Comparison of ENCODE assay signal across 28 mouse cellular contexts in the genomic region with DNA sequence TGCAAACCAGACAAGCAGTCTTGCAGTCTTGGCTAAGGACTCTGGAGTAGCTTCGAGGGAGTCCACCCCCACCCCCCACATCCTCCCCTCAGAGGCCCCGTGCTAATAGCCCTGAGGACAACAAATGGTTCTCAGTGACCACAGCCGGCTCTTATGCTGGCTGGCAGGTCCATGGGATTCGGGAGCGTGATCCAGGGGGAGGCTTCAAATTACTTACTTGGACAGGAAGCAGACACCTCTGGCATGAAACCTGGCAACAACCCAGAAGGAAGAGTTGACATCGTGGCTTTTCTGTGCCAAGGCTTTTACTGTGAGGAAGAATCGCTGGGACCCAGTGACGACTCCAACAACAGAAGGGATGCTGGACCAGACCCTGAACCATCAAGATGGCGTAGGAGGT. TPM values are rescaled to one million over a fixed set of nuclear protein-coding genes. Genes with fewer than 3 reads are reported as not detected.
DNase-seq lines count a peak whose midpoint lies in the region; ATAC-seq and TF ChIP-seq lines count a peak whose summit lies in the region.
"Had no signal": no experiment of that assay in that cellular context is flagged by ENCODE, and none has a peak within 500 bp of the region (broad histone marks: within the 10 kb centered on the region; RNA-seq: fewer than 3 reads in every experiment).

No protein-coding gene starts in this region.

- no peak for TF ChIP-seq RAD21 in CH12.LX (IDR thresholded peaks at IDR 0.05; ENCODE audit: low read depth, low read length)

- H3K27me3 ChIP-seq in embryonic facial prominence, embryonic 14.5 days (replicated peaks; ENCODE audit: control insufficient read depth, insufficient read depth, low read length), result peaks cover 24% of the 10 kb centered on the region
- peaks cover 35% of the 10 kb centered on the region for H3K27me3 ChIP-seq in embryonic facial prominence, embryonic 10.5 days (replicated peaks; ENCODE audit: low read depth, poor library complexity, severe bottlenecking)
- H3K27me3 ChIP-seq in midbrain, embryonic 11.5 days (ENCODE audit: control insufficient read depth, insufficient read depth, low read length), result no peaks in the 10 kb centered on the region
- H3K27me3 ChIP-seq in midbrain, postnatal 0 days (ENCODE audit: insufficient read depth, low read length), result no peaks in the 10 kb centered on the region
- H3K27me3 ChIP-seq in CH12.LX (replicated peaks), result peaks cover 27% of the 10 kb centered on the region
- H3K27me3 ChIP-seq in thymus, adult 2 months (ENCODE audit: control insufficient read depth, insufficient read depth, low read length), result peaks cover 3% of the 10 kb centered on the region; the same call in 1 of the 2 replicates

- H3K9me3 ChIP-seq in embryonic facial prominence, embryonic 14.5 days (ENCODE audit: control insufficient read depth, low read length), result no peaks in the 10 kb centered on the region
- no peaks in the 10 kb centered on the region for H3K9me3 ChIP-seq in embryonic facial prominence, embryonic 10.5 days
- no peaks in the 10 kb centered on the region for H3K9me3 ChIP-seq in midbrain, embryonic 11.5 days (ENCODE audit: control insufficient read depth, low read length)
- H3K9me3 ChIP-seq in midbrain, postnatal 0 days (ENCODE audit: low read length), result no peaks in the 10 kb centered on the region
- H3K9me3 ChIP-seq in CH12.LX (replicated peaks; ENCODE audit: low read length), result no peaks in the 10 kb centered on the region
- H3K9me3 ChIP-seq: embryonic facial prominence, embryonic 13.5 days; forebrain, embryonic 13.5 days; forebrain, embryonic 15.5 days had no signal

- WGBS in embryonic facial prominence, embryonic 14.5 days, result 30% methylated on average over 9 of the region's 9 CpGs
- 37% methylated on average over 9 of the region's 9 CpGs for WGBS in embryonic facial prominence, embryonic 10.5 days
- WGBS in midbrain, embryonic 11.5 days, result 63% methylated on average over 9 of the region's 9 CpGs
- WGBS in midbrain, postnatal 0 days, result 56% methylated on average over 9 of the region's 9 CpGs
- 34% methylated on average over 9 of the region's 9 CpGs for WGBS in thymus, adult 2 months

- TF ChIP-seq CTCF in midbrain, postnatal 0 days (IDR thresholded peaks at IDR 0.05), result no peak
- TF ChIP-seq CTCF in CH12.LX (conservative IDR thresholded peaks at IDR 0.05 in 1 of 2, IDR thresholded peaks at IDR 0.05 in 1 of 2; ENCODE audit: low read depth in 2 of 2, low read length in 2 of 2), result no peak
- no peak for TF ChIP-seq CTCF in thymus, adult 2 months (IDR thresholded peaks at IDR 0.05; ENCODE audit: borderline replicate concordance, control insufficient read depth, extremely low read depth, insufficient read depth, low read length, poor library complexity)

- H3K4me2 ChIP-seq in embryonic facial prominence, embryonic 14.5 days (ENCODE audit: low read depth, low read length), result no peak overlapping the region
- H3K4me2 ChIP-seq in midbrain, embryonic 11.5 days, result no peak overlapping the region
- no peak overlapping the region for H3K4me2 ChIP-seq in midbrain, postnatal 0 days (ENCODE audit: low read depth, low read length, poor library complexity, severe bottlenecking)
- H3K4me2 ChIP-seq in CH12.LX (ENCODE audit: insufficient read depth, low read depth, poor library complexity, severe bottlenecking), result 0 out of 2 replicates have a peak overlapping the region, but pooled peaks have one; percentile 1
- H3K4me2 ChIP-seq: embryonic facial prominence, embryonic 13.5 days; forebrain, embryonic 13.5 days; forebrain, embryonic 15.5 days had no signal

- DNase-seq in embryonic facial prominence, embryonic 14.5 days (ENCODE audit: low spot score), result peak; percentile 10
- no peak for DNase-seq in embryonic facial prominence, embryonic 10.5 days (ENCODE audit: low spot score)
- peak; percentile 21 for DNase-seq in midbrain, embryonic 11.5 days (ENCODE audit: low spot score, missing footprints)
- no peak for DNase-seq in midbrain, postnatal 0 days (ENCODE audit: low spot score)
- peak; percentile 9 for DNase-seq in 3T3-L1 (ENCODE audit: low read depth, low spot score)
- DNase-seq in CH12.LX (ENCODE audit: extremely low read depth), result no peak
- DNase-seq in thymus, adult 2 months, result no peak
- DNase-seq in right cerebral cortex, postnatal 4 days, result no peak
- DNase-seq: adrenal gland, adult 8-10 months; adrenal gland, postnatal 14 days; adrenal gland, postnatal 36 days; B cell, adult 2 months; cerebellum, adult 11-12 months; cerebellum, adult 2 months; cerebellum, adult 9-10 months; cerebellum, postnatal 25 days; embryo, embryonic 11 days; forebrain, postnatal 0 days had no signal

- no peaks in the 10 kb centered on the region for H3K4me1 ChIP-seq in embryonic facial prominence, embryonic 14.5 days (ENCODE audit: control insufficient read depth, insufficient read depth, low read length)
- peaks cover 10% of the 10 kb centered on the region for H3K4me1 ChIP-seq in embryonic facial prominence, embryonic 10.5 days
- peaks cover 13% of the 10 kb centered on the region for H3K4me1 ChIP-seq in midbrain, embryonic 11.5 days (ENCODE audit: control insufficient read depth, insufficient read depth, low read length)
- H3K4me1 ChIP-seq in midbrain, postnatal 0 days (ENCODE audit: insufficient read depth, low read length), result 0 out of 2 replicates have a peak, but pooled peaks cover 2% of the 10 kb centered on the region
- peaks cover 3 to 11% of the 10 kb centered on the region in 2 experiments; a peak in 3 of 4 replicates for H3K4me1 ChIP-seq in CH12.LX (ENCODE audit: control insufficient read depth in 1 of 2, insufficient read depth in 2 of 2)
- H3K4me1 ChIP-seq in thymus, adult 2 months (replicated peaks; ENCODE audit: control insufficient read depth, insufficient read depth, low read length), result no peaks in the 10 kb centered on the region

- H3K4me3 ChIP-seq in embryonic facial prominence, embryonic 14.5 days (ENCODE audit: low read depth, low read length), result no peak overlapping the region
- H3K4me3 ChIP-seq in embryonic facial prominence, embryonic 10.5 days, result no peak overlapping the region
- H3K4me3 ChIP-seq in midbrain, embryonic 11.5 days (ENCODE audit: low read depth, low read length), result no peak overlapping the region
- H3K4me3 ChIP-seq in midbrain, postnatal 0 days (ENCODE audit: low read depth, low read length), result no peak overlapping the region
- H3K4me3 ChIP-seq in CH12.LX (replicated peaks in 1 of 3; ENCODE audit: low read depth in 2 of 3, low read length in 2 of 3, poor library complexity in 1 of 3), result no peak overlapping the region
- no peak overlapping the region for H3K4me3 ChIP-seq in thymus, adult 2 months (ENCODE audit: control insufficient read depth, insufficient read depth, low read length)
- H3K4me3 ChIP-seq: embryonic facial prominence, embryonic 13.5 days; forebrain, embryonic 13.5 days; forebrain, embryonic 15.5 days had no signal

- no peak for TF ChIP-seq POLR2A in CH12.LX (IDR thresholded peaks at IDR 0.05; ENCODE audit: low read depth, low read length)
- TF ChIP-seq POLR2A in thymus, adult 2 months (IDR thresholded peaks at IDR 0.05; ENCODE audit: control insufficient read depth, extremely low read depth, insufficient read depth, low read length, poor library complexity), result no peak

- no peak for TF ChIP-seq EP300 in CH12.LX (IDR thresholded peaks at IDR 0.05; ENCODE audit: low read length)

- no peak overlapping the region for H3K27ac ChIP-seq in embryonic facial prominence, embryonic 14.5 days (replicated peaks; ENCODE audit: low read depth, low read length)
- no peak overlapping the region for H3K27ac ChIP-seq in embryonic facial prominence, embryonic 10.5 days (replicated peaks)
- H3K27ac ChIP-seq in midbrain, embryonic 11.5 days (ENCODE audit: low read depth, low read length), result no peak overlapping the region
- no peak overlapping the region for H3K27ac ChIP-seq in midbrain, postnatal 0 days (ENCODE audit: low read depth, low read length)
- H3K27ac ChIP-seq in CH12.LX (ENCODE audit: insufficient read depth, low read depth), result no peak overlapping the region
- H3K27ac ChIP-seq in thymus, adult 2 months (ENCODE audit: control insufficient read depth, insufficient read depth, low read length), result no peak overlapping the region
- H3K27ac ChIP-seq: embryonic facial prominence, embryonic 13.5 days; forebrain, embryonic 13.5 days; forebrain, embryonic 15.5 days had no signal

- ATAC-seq in embryonic facial prominence, embryonic 14.5 days (ENCODE audit: low read depth), result no peak
- no peak for ATAC-seq in midbrain, embryonic 11.5 days (ENCODE audit: low FRiP score)
- no peak for ATAC-seq in midbrain, postnatal 0 days (ENCODE audit: low FRiP score)
- ATAC-seq: activated CD4-positive, CD25-positive, alpha-beta regulatory T cell, adult 4 months; CD4-positive, CD25-positive, alpha-beta regulatory T cell, adult 4 months; forebrain, embryonic 13.5 days; forebrain, embryonic 15.5 days; forebrain, postnatal 0 days; Patski had no signal

- in situ Hi-C loops in CH12.LX (cut with MboI; ENCODE audit: low pct_ligation_motif_present, low pct_unique_long_range_greater_than_20kb, low sequenced_read_pairs), result no loop called here

- dilution Hi-C loops in CH12.LX (cut with MboI; ENCODE audit: extremely low pct_ligation_motif_present, extremely low pct_unique_long_range_greater_than_20kb, low sequenced_read_pairs), result no loop called here

- H3K9ac ChIP-seq in embryonic facial prominence, embryonic 14.5 days (ENCODE audit: low read depth, low read length), result no peak overlapping the region
- no peak overlapping the region for H3K9ac ChIP-seq in midbrain, embryonic 11.5 days (ENCODE audit: low read length)
- H3K9ac ChIP-seq in midbrain, postnatal 0 days (replicated peaks; ENCODE audit: low read length, poor library complexity, severe bottlenecking), result no peak overlapping the region
- no peak overlapping the region for H3K9ac ChIP-seq in CH12.LX (ENCODE audit: insufficient read depth, low read depth)
- H3K9ac ChIP-seq: embryonic facial prominence, embryonic 13.5 days; forebrain, embryonic 13.5 days; forebrain, embryonic 15.5 days; forebrain, postnatal 0 days had no signal

- H3K36me3 ChIP-seq in embryonic facial prominence, embryonic 14.5 days (ENCODE audit: control insufficient read depth, insufficient read depth, low read length), result no peaks in the 10 kb centered on the region
- H3K36me3 ChIP-seq in embryonic facial prominence, embryonic 10.5 days (replicated peaks), result no peaks in the 10 kb centered on the region
- H3K36me3 ChIP-seq in midbrain, embryonic 11.5 days (ENCODE audit: control insufficient read depth, insufficient read depth, low read length), result no peaks in the 10 kb centered on the region
- H3K36me3 ChIP-seq in midbrain, postnatal 0 days (ENCODE audit: insufficient read depth, low read length), result no peaks in the 10 kb centered on the region
- H3K36me3 ChIP-seq in CH12.LX (replicated peaks in 1 of 2; ENCODE audit: control insufficient read depth in 1 of 2, insufficient read depth in 1 of 2, low read length in 1 of 2), result no peaks in the 10 kb centered on the region
- no peaks in the 10 kb centered on the region for H3K36me3 ChIP-seq in thymus, adult 2 months (ENCODE audit: control insufficient read depth, insufficient read depth, low read length)
- H3K36me3 ChIP-seq: embryonic facial prominence, embryonic 13.5 days; forebrain, embryonic 15.5 days had no signal

- H3K79me2 ChIP-seq in CH12.LX (replicated peaks; ENCODE audit: control insufficient read depth, extremely low read depth, insufficient read depth, poor library complexity, severe bottlenecking), result no peaks in the 10 kb centered on the region

RNA-seq across cellular contexts. Expression of a gene that starts 8.4 kb away (rescaled TPM):
- polyA plus RNA-seq in embryonic facial prominence, embryonic 14.5 days (2014; fragmentation: Nextera tagmentation; extraction: Ambion mirVana), result 0.60 and 0.79 TPM in 2 replicates
- 0.21 and 0.39 TPM in 2 replicates for polyA plus RNA-seq in embryonic facial prominence, embryonic 10.5 days (2016; fragmentation: Nextera tagmentation; extraction: Ambion mirVana)
- 5.7 and 5.8 TPM in 2 replicates for polyA plus RNA-seq in midbrain, embryonic 11.5 days (2014; fragmentation: Nextera tagmentation; extraction: Ambion mirVana)
- total RNA-seq in midbrain, postnatal 0 days (2014; rRNA removed), result 64.0 and 70.2 TPM in 2 replicates
- 15.4 and 17.8 TPM in 2 replicates for polyA plus RNA-seq in midbrain, postnatal 0 days (2015; fragmentation: Nextera tagmentation; extraction: Ambion mirVana)
- total RNA-seq in CH12.LX (2012; rRNA removed), result 0.04 TPM in 1 of 2 replicates, not detected in the other
- not detected in 2 replicates for total RNA-seq in CH12.LX (2014; rRNA removed)
- 0.23 and 0.24 TPM in 2 replicates for polyA plus RNA-seq in CH12.LX (2012; ENCODE audit: insufficient read length, low read depth)
- polyA plus RNA-seq in thymus, adult 2 months (2012; rRNA removed), result 0.31 and 0.34 TPM in 2 replicates
- total RNA-seq: MEL had no signal
- polyA plus RNA-seq: activated CD4-positive, CD25-positive, alpha-beta regulatory T cell, adult 4 months; CD4-positive, CD25-positive, alpha-beta regulatory T cell, adult 4 months; Patski had no signal

RNA-seq across cellular contexts. Expression of a gene that starts 38.9 kb away (rescaled TPM):
- not detected in 2 replicates for polyA plus RNA-seq in embryonic facial prominence, embryonic 14.5 days (2014; fragmentation: Nextera tagmentation; extraction: Ambion mirVana)
- polyA plus RNA-seq in embryonic facial prominence, embryonic 10.5 days (2016; fragmentation: Nextera tagmentation; extraction: Ambion mirVana), result not detected in 2 replicates
- polyA plus RNA-seq in midbrain, embryonic 11.5 days (2014; fragmentation: Nextera tagmentation; extraction: Ambion mirVana), result 0.41 and 0.69 TPM in 2 replicates
- total RNA-seq in midbrain, postnatal 0 days (2014; rRNA removed), result 3.4 and 3.8 TPM in 2 replicates
- polyA plus RNA-seq in midbrain, postnatal 0 days (2015; fragmentation: Nextera tagmentation; extraction: Ambion mirVana), result 1.8 and 2.3 TPM in 2 replicates
- not detected in 2 replicates for total RNA-seq in CH12.LX (2012; rRNA removed)
- total RNA-seq in CH12.LX (2014; rRNA removed), result not detected in 2 replicates
- polyA plus RNA-seq in CH12.LX (2012; ENCODE audit: insufficient read length, low read depth), result not detected in 2 replicates
- 0.24 and 0.26 TPM in 2 replicates for polyA plus RNA-seq in thymus, adult 2 months (2012; rRNA removed)
- total RNA-seq: ES-E14; forebrain, postnatal 0 days; MEL had no signal
- polyA plus RNA-seq: activated CD4-positive, CD25-positive, alpha-beta regulatory T cell, adult 4 months; CD4-positive, CD25-positive, alpha-beta regulatory T cell, adult 4 months; cortical plate, adult 2 months; embryonic facial prominence, embryonic 13.5 days; forebrain, embryonic 11.5 days; forebrain, embryonic 13.5 days; forebrain, postnatal 0 days; Patski had no signal

RNA-seq across cellular contexts. Expression of a gene that starts 46.6 kb away (rescaled TPM):
- not detected in 2 replicates for polyA plus RNA-seq in embryonic facial prominence, embryonic 14.5 days (2014; fragmentation: Nextera tagmentation; extraction: Ambion mirVana)
- not detected in 2 replicates for polyA plus RNA-seq in embryonic facial prominence, embryonic 10.5 days (2016; fragmentation: Nextera tagmentation; extraction: Ambion mirVana)
- polyA plus RNA-seq in midbrain, embryonic 11.5 days (2014; fragmentation: Nextera tagmentation; extraction: Ambion mirVana), result 0.19 TPM in 1 of 2 replicates, not detected in the other
- total RNA-seq in midbrain, postnatal 0 days (2014; rRNA removed), result not detected in 2 replicates
- 0.49 and 0.80 TPM in 2 replicates for polyA plus RNA-seq in midbrain, postnatal 0 days (2015; fragmentation: Nextera tagmentation; extraction: Ambion mirVana)
- total RNA-seq in CH12.LX (2012; rRNA removed), result 0.55 TPM in 1 of 2 replicates, not detected in the other
- total RNA-seq in CH12.LX (2014; rRNA removed), result not detected in 2 replicates
- polyA plus RNA-seq in CH12.LX (2012; ENCODE audit: insufficient read length, low read depth), result 0.30 and 0.78 TPM in 2 replicates
- polyA plus RNA-seq in thymus, adult 2 months (2012; rRNA removed), result 1.0 and 1.5 TPM in 2 replicates
- total RNA-seq: ES-E14; forebrain, postnatal 0 days; MEL had no signal
- polyA plus RNA-seq: activated CD4-positive, CD25-positive, alpha-beta regulatory T cell, adult 4 months; CD4-positive, CD25-positive, alpha-beta regulatory T cell, adult 4 months; embryonic facial prominence, embryonic 13.5 days; forebrain, embryonic 11.5 days; forebrain, embryonic 13.5 days; forebrain, embryonic 15.5 days; forebrain, postnatal 0 days; Patski had no signal

RNA-seq across cellular contexts. Expression of a gene that starts 55.0 kb away (rescaled TPM):
- polyA plus RNA-seq in embryonic facial prominence, embryonic 14.5 days (2014; fragmentation: Nextera tagmentation; extraction: Ambion mirVana), result 6.1 and 6.7 TPM in 2 replicates
- polyA plus RNA-seq in embryonic facial prominence, embryonic 10.5 days (2016; fragmentation: Nextera tagmentation; extraction: Ambion mirVana), result 0.70 and 1.2 TPM in 2 replicates
- polyA plus RNA-seq in midbrain, embryonic 11.5 days (2014; fragmentation: Nextera tagmentation; extraction: Ambion mirVana), result 1.4 and 2.3 TPM in 2 replicates
- total RNA-seq in midbrain, postnatal 0 days (2014; rRNA removed), result 0.09 and 0.82 TPM in 2 replicates
- 0.10 and 0.38 TPM in 2 replicates for polyA plus RNA-seq in midbrain, postnatal 0 days (2015; fragmentation: Nextera tagmentation; extraction: Ambion mirVana)
- total RNA-seq in CH12.LX (2012; rRNA removed) (126 and 184 TPM in 2 replicates), CH12.LX (2014; rRNA removed) (142 and 155 TPM in 2 replicates)
- polyA plus RNA-seq in CH12.LX (2012; ENCODE audit: insufficient read length, low read depth), result 170 and 187 TPM in 2 replicates
- 5.0 and 5.3 TPM in 2 replicates for polyA plus RNA-seq in thymus, adult 2 months (2012; rRNA removed)
- total RNA-seq: MEL had no signal
- polyA plus RNA-seq: Patski had no signal

Comparison
In these comparisons a context has a peak if more than half of its experiments do, and no peak if none do; other contexts are left out.
1. DNase-seq: peak in embryonic facial prominence, embryonic 14.5 days (single experiment), midbrain, embryonic 11.5 days (single experiment) and 3T3-L1 (single experiment); none in embryonic facial prominence, embryonic 10.5 days (single experiment), midbrain, postnatal 0 days (single experiment), CH12.LX (single experiment), thymus, adult 2 months (single experiment) and right cerebral cortex, postnatal 4 days (single experiment).